In genomic region chr16:77593828-77594421, GRCm38 (mm10) we compare ENCODE assay signal across 8 mouse cellular contexts. TPM values are rescaled to one million over a fixed set of nuclear protein-coding genes. Genes with fewer than 3 reads are reported as not detected.
DNase-seq lines count a peak whose midpoint lies in the region; ATAC-seq and TF ChIP-seq lines count a peak whose summit lies in the region.

No protein-coding gene starts in this region.

- 3% methylated on average over 12 of the region's 12 CpGs for WGBS in cerebellum, adult 2 months
- 16% methylated on average over 12 of the region's 12 CpGs for WGBS in hindbrain, embryonic 16.5 days
- 12% methylated on average over 12 of the region's 12 CpGs for WGBS in midbrain, postnatal 0 days

- H3K4me2 ChIP-seq in hindbrain, embryonic 16.5 days (ENCODE audit: low read length), result peak overlapping the region; percentile 48
- peak overlapping the region; percentile 37 for H3K4me2 ChIP-seq in midbrain, postnatal 0 days (ENCODE audit: low read depth, low read length, poor library complexity, severe bottlenecking)

- H3K9ac ChIP-seq in hindbrain, embryonic 16.5 days (ENCODE audit: low read depth, low read length), result peak overlapping the region; percentile 19; the same call in 1 of the 2 replicates
- peak overlapping the region; percentile 46 for H3K9ac ChIP-seq in midbrain, postnatal 0 days (replicated peaks; ENCODE audit: low read length, poor library complexity, severe bottlenecking)

- no peaks in the 10 kb centered on the region; the same call in 1 of the 2 replicates for H3K4me1 ChIP-seq in cerebellum, adult 2 months (ENCODE audit: control insufficient read depth, insufficient read depth, low read length)
- peaks cover 4% of the 10 kb centered on the region for H3K4me1 ChIP-seq in hindbrain, embryonic 16.5 days (ENCODE audit: control insufficient read depth, insufficient read depth, low read depth, low read length)
- H3K4me1 ChIP-seq in midbrain, postnatal 0 days (ENCODE audit: insufficient read depth, low read length), result no peaks in the 10 kb centered on the region

- intact Hi-C loops in gastrocnemius, adult 2 months (cut with DNase I), result loop anchor here (2.0 to 10.0 kb wide), 4 partner anchors 51 to 265 kb away; no protein-coding TSS in a partner anchor
- intact Hi-C loops in left cerebral cortex, postnatal 10 days (cut with DNase I), result loop anchor here (5.0 kb wide), 2 partner anchors 57 to 172 kb away; no protein-coding TSS in a partner anchor

- peak overlapping the region; percentile 86 for H3K4me3 ChIP-seq in cerebellum, adult 2 months (replicated peaks; ENCODE audit: insufficient read depth, low read depth, low read length)
- peak overlapping the region; percentile 82 for H3K4me3 ChIP-seq in gastrocnemius, adult 2 months
- peak overlapping the region; percentile 29 for H3K4me3 ChIP-seq in hindbrain, embryonic 16.5 days (ENCODE audit: low read length)
- H3K4me3 ChIP-seq in midbrain, postnatal 0 days (ENCODE audit: low read depth, low read length), result peak overlapping the region; percentile 23

- H3K27ac ChIP-seq in cerebellum, adult 2 months (ENCODE audit: insufficient read depth, low read length), result peak overlapping the region; percentile 77
- peak overlapping the region; percentile 94 for H3K27ac ChIP-seq in gastrocnemius, adult 2 months
- H3K27ac ChIP-seq in hindbrain, embryonic 16.5 days (ENCODE audit: low read depth, low read length), result peak overlapping the region; percentile 86
- peak overlapping the region; percentile 86 for H3K27ac ChIP-seq in midbrain, postnatal 0 days (ENCODE audit: low read depth, low read length)

- H3K9me3 ChIP-seq in hindbrain, embryonic 16.5 days (ENCODE audit: control insufficient read depth, low read length), result no peaks in the 10 kb centered on the region
- H3K9me3 ChIP-seq in midbrain, postnatal 0 days (ENCODE audit: low read length), result no peaks in the 10 kb centered on the region

- H3K27me3 ChIP-seq in cerebellum, adult 2 months (ENCODE audit: control insufficient read depth, insufficient read depth, low read length), result no peaks in the 10 kb centered on the region
- no peaks in the 10 kb centered on the region for H3K27me3 ChIP-seq in hindbrain, embryonic 16.5 days (replicated peaks; ENCODE audit: control insufficient read depth, insufficient read depth, low read length)
- no peaks in the 10 kb centered on the region for H3K27me3 ChIP-seq in midbrain, postnatal 0 days (ENCODE audit: insufficient read depth, low read length)

- no peak for TF ChIP-seq CTCF in cerebellum, adult 2 months (IDR thresholded peaks at IDR 0.05; ENCODE audit: borderline replicate concordance, insufficient read depth, low read depth, low read length)
- no peak for TF ChIP-seq CTCF in gastrocnemius, adult 2 months (IDR thresholded peaks at IDR 0.05)
- 0 out of 2 replicates have a peak, but pooled peaks have one; percentile 7 for TF ChIP-seq CTCF in midbrain, postnatal 0 days (IDR thresholded peaks at IDR 0.05)

- ATAC-seq in hindbrain, embryonic 16.5 days, result peak; percentile 93
- peak; percentile 83 for ATAC-seq in midbrain, postnatal 0 days (ENCODE audit: low FRiP score)

- peak; percentile 29; the same call in 1 of the 2 replicates for TF ChIP-seq POLR2A in cerebellum, adult 2 months (IDR thresholded peaks at IDR 0.05; ENCODE audit: borderline replicate concordance, insufficient read depth, low read length)

- no peaks in the 10 kb centered on the region for H3K36me3 ChIP-seq in hindbrain, embryonic 16.5 days (ENCODE audit: control insufficient read depth, insufficient read depth, low read length)
- no peaks in the 10 kb centered on the region for H3K36me3 ChIP-seq in midbrain, postnatal 0 days (ENCODE audit: insufficient read depth, low read length)

- DNase-seq in ZHBTc4 (ENCODE audit: low read depth, low spot score), result peak; percentile 2
- DNase-seq in cerebellum, adult 2 months, result peak; percentile 84
- peak; percentile 80 for DNase-seq in gastrocnemius, adult 2 months
- DNase-seq in left cerebral cortex, postnatal 10 days (ENCODE audit: extremely low spot score in 1 of 2, low spot score in 2 of 2), result peak; percentile 77 to 78
- peak; percentile 96 for DNase-seq in midbrain, postnatal 0 days (ENCODE audit: low spot score)
- peak; percentile 72 for DNase-seq in urinary bladder, postnatal 14 days (ENCODE audit: low spot score)
- DNase-seq in yolk sac, embryonic 10.5 days (ENCODE audit: low spot score), result no peak

RNA-seq across cellular contexts. Expression of gene Gm11146, which starts 8.0 kb away (rescaled TPM):
- not detected in 2 replicates for polyA plus RNA-seq in cerebellum, adult 2 months (2012; rRNA removed)
- total RNA-seq in gastrocnemius, adult 2 months (2021), result not detected
- not detected in 2 replicates for polyA plus RNA-seq in hindbrain, embryonic 16.5 days (2015; fragmentation: Nextera tagmentation; extraction: Ambion mirVana)
- total RNA-seq in left cerebral cortex, postnatal 10 days (2021), result not detected
- total RNA-seq in midbrain, postnatal 0 days (2014; rRNA removed), result not detected in 2 replicates
- polyA plus RNA-seq in midbrain, postnatal 0 days (2015; fragmentation: Nextera tagmentation; extraction: Ambion mirVana), result not detected in 2 replicates

Comparison
In these comparisons a context has a peak if more than half of its experiments do, and no peak if none do; other contexts are left out.
1. H3K4me3 ChIP-seq: peak in every context shown above with its lines; median percentile 86 in cerebellum, adult 2 months; 82 in gastrocnemius, adult 2 months; 29 in hindbrain, embryonic 16.5 days; 23 in midbrain, postnatal 0 days.